Mouse (Mus musculus): ENCODE measurements around the gene Elmo2.
A peak's percentile ranks its signal among the peaks of the same experiment; 100 is the strongest.

Elmo2 gene

GRCm38 (mm10) chr2:165326304-165327190, at the start of gene Elmo2:
TSS of gene Elmo2 (minus strand) at chr2:165326479.
- peak; percentile 98 for DNase-seq

GRCm38 (mm10) chr2:165376001-165376400, 49.7 kb upstream of the Elmo2 start:
- DNase-seq = no peak

GRCm38 (mm10) chr2:165375478-165375877, 49.2 kb upstream of the Elmo2 start:
- DNase-seq = no peak

- no peak for DNase-seq
These were observed 44.8 kb upstream of the Elmo2 start for GRCm38 (mm10) chr2:165371066-165371465.

GRCm38 (mm10) chr2:165370348-165370747, 44.1 kb upstream of the Elmo2 start:
- no peak for DNase-seq

- no peak for DNase-seq
These were observed 42.2 kb upstream of the Elmo2 start, which contains the start of gene Zfp663 for GRCm38 (mm10) chr2:165368496-165368895. TSS of gene Zfp663 (minus strand) at chr2:165368729.

- peak; percentile 19 for DNase-seq
These were observed 41.7 kb upstream of the Elmo2 start for GRCm38 (mm10) chr2:165367868-165368439.

- DNase-seq = peak; percentile 68
These were observed 40.8 kb upstream of the Elmo2 start for GRCm38 (mm10) chr2:165367047-165367520.

- DNase-seq = peak; percentile 62
These were observed 38.2 kb upstream of the Elmo2 start for GRCm38 (mm10) chr2:165364334-165365091.

- no peak for DNase-seq
These were observed 37.0 kb upstream of the Elmo2 start for GRCm38 (mm10) chr2:165363282-165363681.

- peak; percentile 67 for DNase-seq
These were observed 34.6 kb upstream of the Elmo2 start for GRCm38 (mm10) chr2:165360861-165361260.

GRCm38 (mm10) chr2:165351828-165352513, 25.7 kb upstream of the Elmo2 start:
- no peak for DNase-seq

- DNase-seq = no peak
These were observed 23.2 kb upstream of the Elmo2 start for GRCm38 (mm10) chr2:165349466-165349865.

- no peak for DNase-seq
These were observed 19.9 kb upstream of the Elmo2 start for GRCm38 (mm10) chr2:165346180-165346579.

GRCm38 (mm10) chr2:165337191-165337590, 10.9 kb upstream of the Elmo2 start:
- DNase-seq = peak; percentile 80

- no peak for DNase-seq
These were observed 6.4 kb upstream of the Elmo2 start for GRCm38 (mm10) chr2:165332610-165333210.

- no peak for DNase-seq
These were observed 3.4 kb upstream of the Elmo2 start for GRCm38 (mm10) chr2:165329703-165330102.

GRCm38 (mm10) chr2:165328746-165329145, 2.5 kb upstream of the Elmo2 start:
- no peak for DNase-seq

GRCm38 (mm10) chr2:165327386-165327785, 1.1 kb upstream of the Elmo2 start:
- no peak for DNase-seq

- peak; percentile 46 for DNase-seq
These were observed 567 bp downstream of the Elmo2 start for GRCm38 (mm10) chr2:165325521-165326303.

GRCm38 (mm10) chr2:165323928-165324327, 2.4 kb downstream of the Elmo2 start:
- peak; percentile 39 for DNase-seq

Data from lung, postnatal 14 days (tissue).